Mouse (Mus musculus) lung, adult 2 months (tissue): ENCODE measurements around the gene Otop2.

Experiments
- CTCF ChIP-seq: fragments of 200-500 bp; IDR thresholded peaks from 2 replicates; pipeline ENCODE4 v1.5.1; 2011; ENCODE audit warnings: mild to moderate bottlenecking, low read length, control low read depth; ENCODE audit not compliant: insufficient read depth
- POLR2A ChIP-seq: fragments of 200-500 bp; IDR thresholded peaks from 2 replicates; pipeline ENCODE4 v1.6.1; 2011; ENCODE audit warnings: low read depth, mild to moderate bottlenecking, control low read depth, low read length, borderline replicate concordance; ENCODE audit errors: extremely low read depth

GRCm38 (mm10) chr11:115370368-115370767 lies 63.4 kb downstream of the Otop2 start:
- TF ChIP-seq POLR2A (no peak), CTCF (no peak)
